Mouse (Mus musculus): Measurements from ENCODE around the gene E330017A01Rik.

Gene E330017A01Rik

GRCm38 (mm10) chr16:58591299-58591698 is 47.2 kb downstream of the E330017A01Rik start:
- DNase-seq (ENCODE audit: low spot score): no peak

- no peak for DNase-seq (ENCODE audit: low spot score)
Observed at GRCm38 (mm10) chr16:58589444-58589843, 49.1 kb downstream of the E330017A01Rik start.
